Mouse (Mus musculus) heart, postnatal 0 days (tissue): ENCODE measurements at regions not wholly inside any gene's neighbourhood (a gene's known extent, or its start where the extent isn't known, plus 50 kb on each side); places are given as distances from the start of the nearest gene placed in this dataset.

ENCODE experiments used
- ATAC-seq: fragments of 200-750 bp; cut with Nextera tagmentation; 2 replicates; pipeline ENCODE4 v1.8.0; 2017; ENCODE audit warnings: low read depth, moderate number of reproducible peaks, moderate library complexity; ENCODE audit not compliant: insufficient read depth
- DNase-seq: peaks from one replicate; pipeline ENCODE4 v3.0.0-alpha.2; 2016; ENCODE audit warnings: low spot score
- H3K27ac ChIP-seq: fragments of 300-500 bp; sonication (generic); 2 replicates; pipeline ENCODE4 v1.5.1; 2014; ENCODE audit warnings: low read depth, mild to moderate bottlenecking
- H3K27me3 ChIP-seq: fragments of 300-500 bp; sonication (generic); 2 replicates; pipeline ENCODE4 v1.6.1; 2014; ENCODE audit warnings: low read length, mixed read lengths; ENCODE audit not compliant: control insufficient read depth, insufficient read depth
- H3K36me3 ChIP-seq: fragments of 300-500 bp; sonication (generic); replicated peaks from 2 replicates; pipeline ENCODE4 v1.6.1; 2014; ENCODE audit warnings: low read length, mixed read lengths; ENCODE audit not compliant: control insufficient read depth, insufficient read depth
- H3K4me1 ChIP-seq: fragments of 300-500 bp; sonication (generic); 2 replicates; pipeline ENCODE4 v1.6.1; 2014; ENCODE audit warnings: antibody characterized with exemption; ENCODE audit not compliant: control insufficient read depth, insufficient read depth
- H3K4me2 ChIP-seq: fragments of 300-500 bp; sonication (generic); 2 replicates; pipeline ENCODE4 v1.6.1; 2014; ENCODE audit warnings: low read depth, mild to moderate bottlenecking, low read length, moderate library complexity
- H3K4me3 ChIP-seq: fragments of 300-500 bp; sonication (generic); 2 replicates; pipeline ENCODE4 v1.5.1; 2014; ENCODE audit warnings: low read depth, low read length
- H3K9ac ChIP-seq: fragments of 300-500 bp; sonication (generic); replicated peaks from 2 replicates; pipeline ENCODE4 v1.6.1; 2014; ENCODE audit warnings: low read depth, low read length, mixed read lengths
- H3K9me3 ChIP-seq: fragments of 300-500 bp; sonication (generic); replicated peaks from 2 replicates; pipeline ENCODE4 v1.6.1; 2016; ENCODE audit warnings: low read length; ENCODE audit not compliant: control insufficient read depth
- CTCF ChIP-seq: IDR thresholded peaks from 2 replicates; pipeline ENCODE4 v1.5.1; 2016; ENCODE audit warnings: antibody characterized with exemption, control low read depth, low read depth
- EP300 ChIP-seq: IDR thresholded peaks from 2 replicates; pipeline ENCODE4 v1.6.1; 2016; ENCODE audit warnings: antibody characterized with exemption, low read depth
- WGBS: fragments of 180-500 bp; shearing (Covaris S2); extraction: QIAGEN DNeasy Blood & Tissue Kit; methylation state at CpG from one replicate; pipeline ENCODE4 v1.1.7; 2014; 5-methylcytosine and 5-hydroxymethylcytosine counted together

DNA sequence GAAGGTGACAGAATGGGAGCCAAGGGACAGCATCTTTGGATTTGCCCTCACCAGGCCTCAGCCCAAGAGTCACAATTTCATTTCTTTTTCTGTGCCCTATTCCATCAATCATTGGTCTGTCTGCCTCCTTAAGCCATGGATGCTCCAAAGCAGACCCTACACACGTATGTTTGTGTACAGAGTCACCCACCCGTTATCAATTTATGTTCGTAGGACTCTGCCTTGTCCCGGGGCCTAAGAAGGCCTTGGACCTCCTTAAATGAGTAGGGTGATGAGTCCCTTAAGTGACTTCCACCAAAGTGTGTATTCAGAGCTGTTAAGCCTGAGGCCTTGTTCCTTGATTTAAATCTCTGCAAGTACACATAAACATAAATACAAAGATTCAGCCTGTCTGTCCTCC lies 50.1 kb upstream of the Polg start:
- Histone ChIP-seq H3K36me3 (no peaks in the 10 kb centered on the region), H3K9ac (no peak overlapping the region), H3K27ac (no peak overlapping the region), H3K27me3 (peaks cover 86% of the 10 kb centered on the region), H3K4me1 (peaks cover 10% of the 10 kb centered on the region), H3K4me3 (no peak overlapping the region), H3K4me2 (no peak overlapping the region), H3K9me3 (no peaks in the 10 kb centered on the region)
- no peak for ATAC-seq
- 87% methylated on average over 4 of the region's 4 CpGs for WGBS
- TF ChIP-seq CTCF (no peak), EP300 (no peak)
- no peak for DNase-seq
